Mouse (Mus musculus) layer of hippocampus, postnatal 36 days (tissue): ENCODE results near the gene Snapc4. TPM values are rescaled to one million over a fixed set of nuclear protein-coding genes. Genes with fewer than 3 reads are reported as not detected.
"Not testable (repeated sequence)": the region's sequence is repeated elsewhere in the genome, so short reads cannot be mapped to it uniquely, and the experiment has no call there.

ENCODE experiments used
- DNase-seq, 2 experiments: peaks; one replicate each; pipeline ENCODE4 v3.0.0; 2022
- total RNA-seq, 2 experiments: library from RNA; stranded (reverse); gene quantifications; 2 replicates each; pipeline ENCODE4 v1.2.3; 2021

The Snapc4 gene
- 10 to 100 TPM; 65.3 to 72.3 TPM for total RNA-seq

- DNase-seq = peak; percentile 80 to 83
These were observed at the start of gene Snapc4 for GRCm38 (mm10) chr2:26380131-26380771. Gene Snapc4, minus strand, starts transcription at chr2:26380653.

- no peak for DNase-seq
These were observed 49.4 kb upstream of the Snapc4 start for GRCm38 (mm10) chr2:26429851-26430250.

GRCm38 (mm10) chr2:26424541-26424940 is 44.1 kb upstream of the Snapc4 start:
- DNase-seq = no peak

GRCm38 (mm10) chr2:26423086-26423485 is 42.6 kb upstream of the Snapc4 start:
- DNase-seq = no peak

- no peak for DNase-seq
These were observed 41.5 kb upstream of the Snapc4 start for GRCm38 (mm10) chr2:26421969-26422368.

- DNase-seq = no peak
These were observed 37.7 kb upstream of the Snapc4 start for GRCm38 (mm10) chr2:26418120-26418519.

GRCm38 (mm10) chr2:26417066-26417465 is 36.6 kb upstream of the Snapc4 start:
- no peak for DNase-seq

GRCm38 (mm10) chr2:26410931-26411411 is 30.5 kb upstream of the Snapc4 start:
- no peak for DNase-seq

- no peak for DNase-seq
These were observed 29.6 kb upstream of the Snapc4 start for GRCm38 (mm10) chr2:26410091-26410490.

- DNase-seq = no peak
These were observed 28.9 kb upstream of the Snapc4 start for GRCm38 (mm10) chr2:26409362-26409761.

- peak; percentile 95 to 97 for DNase-seq
These were observed 28.3 kb upstream of the Snapc4 start, which contains the start of gene Inpp5e for GRCm38 (mm10) chr2:26408515-26409356. Gene Inpp5e, minus strand, starts transcription at chr2:26409203.

GRCm38 (mm10) chr2:26403306-26403705 is 22.9 kb upstream of the Snapc4 start:
- no peak for DNase-seq

- no peak for DNase-seq
These were observed 21.8 kb upstream of the Snapc4 start for GRCm38 (mm10) chr2:26402265-26402664.

GRCm38 (mm10) chr2:26401023-26401422 is 20.6 kb upstream of the Snapc4 start:
- DNase-seq = no peak

GRCm38 (mm10) chr2:26400296-26400695 is 19.8 kb upstream of the Snapc4 start:
- no peak for DNase-seq

- no peak for DNase-seq
These were observed 19.2 kb upstream of the Snapc4 start for GRCm38 (mm10) chr2:26399647-26400046.

- no peak for DNase-seq
These were observed 18.5 kb upstream of the Snapc4 start for GRCm38 (mm10) chr2:26398978-26399377.

GRCm38 (mm10) chr2:26391617-26392016 is 11.2 kb upstream of the Snapc4 start:
- DNase-seq = no peak

GRCm38 (mm10) chr2:26390954-26391353 is 10.5 kb upstream of the Snapc4 start:
- no peak for DNase-seq

- peak; percentile 85 to 87 for DNase-seq
These were observed 8.8 kb upstream of the Snapc4 start, which contains the start of the genes Entr1 and Pmpca for GRCm38 (mm10) chr2:26389154-26389690. Gene Entr1, minus strand, starts transcription at chr2:26389316. Gene Pmpca, plus strand, starts transcription at chr2:26389339.

GRCm38 (mm10) chr2:26388682-26389153 is 8.3 kb upstream of the Snapc4 start:
- DNase-seq = no peak

- DNase-seq = no peak
These were observed 7.3 kb upstream of the Snapc4 start for GRCm38 (mm10) chr2:26387713-26388112.

GRCm38 (mm10) chr2:26380871-26381270 is 418 bp upstream of the Snapc4 start:
- not testable (repeated sequence) for DNase-seq
